Mouse (Mus musculus) liver, embryonic 14.5 days (tissue): Measurements from ENCODE around the gene Sfmbt2. TPM values are rescaled to one million over a fixed set of nuclear protein-coding genes. Genes with fewer than 3 reads are reported as not detected.

Experiments used
- ATAC-seq: fragments of 200-750 bp; cut with Nextera tagmentation; 2 replicates; pipeline ENCODE4 v1.8.0; 2017; ENCODE audit warnings: moderate number of reproducible peaks, mild to moderate bottlenecking, moderate library complexity; ENCODE audit not compliant: insufficient read depth
- DNase-seq, 3 experiments: peaks; one replicate each; pipeline ENCODE4 v3.0.0-alpha.2; 2012 to 2013; ENCODE audit warnings: low read depth in 3 of 3, low spot score in 3 of 3
- H3K27ac ChIP-seq: fragments of 300-500 bp; sonication (generic); 2 replicates; pipeline ENCODE4 v1.5.1; 2014; ENCODE audit warnings: moderate library complexity, mild to moderate bottlenecking, control low read depth, inconsistent platforms
- H3K27me3 ChIP-seq: fragments of 300-500 bp; sonication (generic); 2 replicates; pipeline ENCODE4 v1.6.1; 2014; ENCODE audit warnings: mild to moderate bottlenecking, low read length, moderate library complexity; ENCODE audit not compliant: control insufficient read depth, insufficient read depth
- H3K36me3 ChIP-seq: fragments of 300-500 bp; sonication (generic); replicated peaks from 2 replicates; pipeline ENCODE4 v1.6.1; 2014; ENCODE audit warnings: low read depth; ENCODE audit not compliant: control insufficient read depth, insufficient read depth
- H3K4me1 ChIP-seq, 2 experiments: fragments of 200-500 bp in 1 of 2; fragments of 300-500 bp in 1 of 2; sonication (generic) in 1 of 2; replicated peaks; 2 replicates each; pipeline ENCODE4 v1.6.1; 2012 to 2014; ENCODE audit warnings: antibody characterized with exemption in 1 of 2, inconsistent platforms in 1 of 2, low read length in 1 of 2; ENCODE audit not compliant: control insufficient read depth in 2 of 2, insufficient read depth in 2 of 2
- H3K4me2 ChIP-seq: fragments of 300-500 bp; sonication (generic); 2 replicates; pipeline ENCODE4 v1.6.1; 2014; ENCODE audit warnings: low read depth, mild to moderate bottlenecking, control low read depth, moderate library complexity
- H3K4me3 ChIP-seq, 2 experiments: fragments of 200-500 bp in 1 of 2; fragments of 300-500 bp in 1 of 2; sonication (generic) in 1 of 2; 2 replicates each; pipeline ENCODE4 v1.5.1; 2012 to 2014; ENCODE audit warnings: low read depth in 2 of 2, low read length in 2 of 2, mild to moderate bottlenecking in 2 of 2, control low read depth in 1 of 2, inconsistent platforms in 1 of 2, moderate library complexity in 1 of 2; ENCODE audit not compliant: insufficient read depth in 1 of 2
- H3K9ac ChIP-seq: fragments of 300-500 bp; sonication (generic); replicated peaks from 2 replicates; pipeline ENCODE4 v1.6.1; 2014; ENCODE audit warnings: mild to moderate bottlenecking, control low read depth, moderate library complexity
- H3K9me3 ChIP-seq: fragments of 300-500 bp; sonication (generic); 2 replicates; pipeline ENCODE4 v1.6.1; 2016; ENCODE audit warnings: low read length, mixed read lengths; ENCODE audit not compliant: control insufficient read depth
- CTCF ChIP-seq: IDR thresholded peaks from 2 replicates; pipeline ENCODE4 v1.5.1; 2016; ENCODE audit warnings: antibody characterized with exemption, low read depth, control low read depth
- EP300 ChIP-seq: IDR thresholded peaks from 2 replicates; pipeline ENCODE4 v1.6.1; 2016; ENCODE audit warnings: antibody characterized with exemption, low read depth
- WGBS: fragments of 180-500 bp; shearing (Covaris S2); extraction: QIAGEN DNeasy Blood & Tissue Kit; methylation state at CpG from one replicate; pipeline ENCODE4 v1.1.7; 2014; ENCODE audit not compliant: insufficient replicate concordance; 5-methylcytosine and 5-hydroxymethylcytosine counted together
- polyA plus RNA-seq, 2 experiments: library from polyadenylated mRNA; depleted of rRNA in 1 of 2; stranded (reverse) in 1 of 2; unstranded in 1 of 2; fragments of >200 nt; fragmentation: Nextera tagmentation in 1 of 2; extraction: Ambion mirVana in 1 of 2; gene quantifications; 2 replicates each; pipeline versions ENCODE4 v1.2.1 to v1.2.3; 2012 to 2014

Sfmbt2 gene
- polyA plus RNA-seq, 2 experiments, result 0.17 to 0.37 TPM

- Histone ChIP-seq H3K9me3 (no peaks in the 10 kb centered on the region), H3K4me3 (no peak overlapping the region), H3K4me1 (peaks cover 0 to 7% of the 10 kb centered on the region in 2 experiments; a peak in 2 of 4 replicates), H3K4me2 (no peak overlapping the region), H3K9ac (no peak overlapping the region), H3K27ac (no peak overlapping the region), H3K36me3 (no peaks in the 10 kb centered on the region), H3K27me3 (peaks cover 80% of the 10 kb centered on the region)
- no peak for ATAC-seq
- no peak for DNase-seq
- 2% methylated on average over 26 of the region's 26 CpGs for WGBS
- no peak for TF ChIP-seq EP300
- no peak for TF ChIP-seq CTCF
Observed at GRCm38 (mm10) chr2:10370687-10371458, 563 bp downstream of the Sfmbt2 start.

GRCm38 (mm10) chr2:10371459-10371817, 1.1 kb downstream of the Sfmbt2 start:
- H3K4me3 ChIP-seq, result no peak overlapping the region
- no peak for ATAC-seq
- DNase-seq, result no peak
- H3K27me3 ChIP-seq, result peaks cover 85% of the 10 kb centered on the region
- no peaks in the 10 kb centered on the region for H3K9me3 ChIP-seq
- H3K27ac ChIP-seq, result no peak overlapping the region
- 5% methylated on average over 16 of the region's 16 CpGs for WGBS
- TF ChIP-seq EP300, result no peak
- no peak for TF ChIP-seq CTCF
- H3K4me1 ChIP-seq, result peaks cover 0 to 7% of the 10 kb centered on the region in 2 experiments; a peak in 2 of 4 replicates
- H3K4me2 ChIP-seq, result no peak overlapping the region
- H3K36me3 ChIP-seq, result no peaks in the 10 kb centered on the region
- H3K9ac ChIP-seq, result no peak overlapping the region

- no peaks in the 10 kb centered on the region for H3K36me3 ChIP-seq
- no peak overlapping the region; the same call in 1 of the 2 replicates for H3K4me2 ChIP-seq
- TF ChIP-seq EP300 (no peak), CTCF (no peak)
- no peak overlapping the region for H3K9ac ChIP-seq
- H3K27ac ChIP-seq, result no peak overlapping the region
- peaks cover 0 to 7% of the 10 kb centered on the region in 2 experiments; a peak in 2 of 4 replicates for H3K4me1 ChIP-seq
- H3K9me3 ChIP-seq, result no peaks in the 10 kb centered on the region
- 2% methylated on average over 9 of the region's 18 CpGs for WGBS
- DNase-seq (no peak), ATAC-seq (no peak)
- peaks cover 85% of the 10 kb centered on the region for H3K27me3 ChIP-seq
- H3K4me3 ChIP-seq, result no peak overlapping the region; a peak in 1 of 4 replicates
Observed at GRCm38 (mm10) chr2:10371899-10372298, 1.6 kb downstream of the Sfmbt2 start.

GRCm38 (mm10) chr2:10372321-10372723, 2.0 kb downstream of the Sfmbt2 start:
- Histone ChIP-seq H3K9me3 (no peaks in the 10 kb centered on the region), H3K9ac (no peak overlapping the region), H3K4me2 (peak overlapping the region; percentile 72), H3K27ac (no peak overlapping the region), H3K27me3 (peaks cover 82% of the 10 kb centered on the region), H3K4me1 (peaks cover 0 to 7% of the 10 kb centered on the region in 2 experiments; a peak in 2 of 4 replicates), H3K4me3 (peak overlapping the region; percentile 45 to 48), H3K36me3 (no peaks in the 10 kb centered on the region)
- ATAC-seq (no peak; the same call in 1 of the 2 replicates), DNase-seq (peak in 2 of 3 experiments; percentile 15 to 17)
- 1% methylated on average over 30 of the region's 31 CpGs for WGBS
- TF ChIP-seq EP300 (no peak), CTCF (no peak)

GRCm38 (mm10) chr2:10372776-10373507, 2.6 kb downstream of the Sfmbt2 start:
- Histone ChIP-seq H3K4me2 (peak overlapping the region; percentile 72), H3K36me3 (no peaks in the 10 kb centered on the region), H3K27me3 (peaks cover 78% of the 10 kb centered on the region), H3K9me3 (no peaks in the 10 kb centered on the region), H3K27ac (no peak overlapping the region), H3K4me3 (peak overlapping the region; percentile 41 to 48), H3K9ac (no peak overlapping the region), H3K4me1 (peaks cover 0 to 7% of the 10 kb centered on the region in 2 experiments; a peak in 2 of 4 replicates)
- DNase-seq, result no peak
- under 1% methylated on average over 35 of the region's 35 CpGs for WGBS
- ATAC-seq, result no peak
- TF ChIP-seq EP300, result no peak
- no peak for TF ChIP-seq CTCF
